Mouse (Mus musculus) left cerebral cortex, postnatal 4 days (tissue): Measurements from ENCODE around the gene Fam71f2. TPM values are rescaled to one million over a fixed set of nuclear protein-coding genes. Genes with fewer than 3 reads are reported as not detected.

Experiments used
- DNase-seq: peaks from one replicate; pipeline ENCODE4 v3.0.0-alpha.2; 2022
- intact Hi-C: fragments of 180-260 bp; cut with DNase I; formaldehyde crosslinking; loops from one replicate; pipeline ENCODE4 v1.15.1; 2025
- total RNA-seq, 2 experiments: library from RNA; stranded (reverse); gene quantifications; 2 replicates each; pipeline ENCODE4 v1.2.3; 2021

The Fam71f2 gene
- not detected for total RNA-seq

DNA sequence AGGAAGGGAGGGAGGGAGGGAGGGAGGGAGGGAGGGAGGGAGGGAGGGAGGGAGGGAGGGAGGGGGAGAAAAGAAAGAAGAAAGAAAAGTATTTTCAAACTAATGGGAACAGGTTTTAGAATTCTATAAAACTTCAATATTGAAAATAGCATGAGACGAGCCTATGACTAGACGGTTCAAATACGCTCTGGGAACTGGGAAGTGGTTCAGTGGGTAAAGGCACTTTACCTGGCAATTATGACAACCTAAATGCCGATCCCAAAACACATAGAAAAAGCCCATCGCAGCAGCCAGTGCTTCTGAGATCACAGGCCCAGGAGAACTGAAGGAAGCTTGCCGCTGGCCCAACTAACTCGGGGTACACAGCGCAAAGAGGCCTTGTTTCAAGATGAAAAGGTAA lies at the start of gene Fam71f2:
Gene Fam71f2 (plus strand): TSS at position 301 of the 400 bp plus-strand sequence.
- intact Hi-C loops = loop anchor here (5.0 to 10.0 kb wide), 2 partner anchors 72 to 104 kb away; partner anchors contain the start of gene Prrt4
- no peak for DNase-seq

GRCm38 (mm10) chr6:29230386-29230785 lies 49.0 kb upstream of the Fam71f2 start:
- intact Hi-C loops = no loop called here
- no peak for DNase-seq

- intact Hi-C loops = no loop called here
- DNase-seq = no peak
Measured at GRCm38 (mm10) chr6:29231799-29232198, 47.6 kb upstream of the Fam71f2 start.

DNA sequence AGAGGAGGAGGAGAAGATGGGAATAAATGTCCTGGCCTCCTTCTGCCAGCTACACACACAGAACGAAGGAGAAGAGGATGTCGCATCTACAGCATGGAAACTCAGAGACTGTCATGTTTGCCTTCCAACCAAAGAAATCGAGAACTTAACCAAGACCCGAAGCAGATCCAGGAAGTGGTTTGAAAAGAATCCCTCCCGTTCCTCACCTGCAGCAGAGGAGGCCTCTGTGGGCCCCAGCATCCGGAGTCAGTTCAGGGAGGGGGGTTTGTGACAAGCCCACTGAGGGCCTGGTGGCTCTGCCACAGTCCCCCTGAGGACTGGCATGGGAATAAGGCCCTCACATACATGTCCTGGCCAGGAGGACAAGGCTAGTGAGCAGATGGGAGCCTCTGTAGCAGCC lies 47.1 kb upstream of the Fam71f2 start:
- DNase-seq = no peak
- intact Hi-C loops = no loop called here

GRCm38 (mm10) chr6:29233710-29234109 lies 45.7 kb upstream of the Fam71f2 start:
- intact Hi-C loops = no loop called here
- DNase-seq = no peak

DNA sequence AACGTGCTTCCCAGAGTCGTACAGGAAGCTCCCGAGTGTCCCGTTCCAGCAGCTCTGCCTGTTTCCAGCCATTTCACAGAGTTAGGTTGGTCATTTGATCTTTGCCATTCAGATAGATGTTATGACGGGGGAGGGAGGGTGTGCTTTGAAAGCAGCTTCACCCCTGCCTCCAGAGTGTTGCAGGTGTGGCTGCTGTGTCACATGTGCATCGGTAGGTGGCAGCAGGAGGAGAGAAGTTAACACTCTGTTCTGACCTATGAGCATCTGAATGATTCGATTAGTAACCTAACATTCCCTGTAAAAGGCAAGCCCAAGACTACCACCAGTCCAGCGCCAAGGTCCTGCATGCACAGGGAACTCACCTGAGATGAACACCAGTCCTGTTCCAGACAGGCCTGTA lies 45.1 kb upstream of the Fam71f2 start:
- no peak for DNase-seq
- intact Hi-C loops = no loop called here

DNA sequence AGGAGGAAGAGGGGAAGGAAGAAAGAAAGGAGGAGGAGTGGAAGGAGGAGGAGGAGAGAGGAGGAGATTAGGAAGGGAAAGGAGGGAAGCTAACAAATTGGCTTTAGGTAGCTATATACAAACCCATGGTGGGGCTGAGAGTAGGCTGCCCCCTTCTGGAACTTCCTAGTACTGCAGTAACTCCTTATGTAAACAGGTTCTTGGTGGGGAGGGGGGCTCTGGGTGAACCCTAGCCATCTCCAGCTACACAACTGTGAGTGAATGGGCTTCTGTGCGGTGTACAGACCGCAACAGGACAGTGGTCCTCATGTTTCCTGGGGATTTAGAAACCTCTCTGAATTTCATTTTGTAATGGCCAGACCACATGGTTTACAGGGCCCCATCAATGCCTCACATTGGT lies 38.6 kb upstream of the Fam71f2 start:
- DNase-seq = peak; percentile 51
- intact Hi-C loops = no loop called here

DNA sequence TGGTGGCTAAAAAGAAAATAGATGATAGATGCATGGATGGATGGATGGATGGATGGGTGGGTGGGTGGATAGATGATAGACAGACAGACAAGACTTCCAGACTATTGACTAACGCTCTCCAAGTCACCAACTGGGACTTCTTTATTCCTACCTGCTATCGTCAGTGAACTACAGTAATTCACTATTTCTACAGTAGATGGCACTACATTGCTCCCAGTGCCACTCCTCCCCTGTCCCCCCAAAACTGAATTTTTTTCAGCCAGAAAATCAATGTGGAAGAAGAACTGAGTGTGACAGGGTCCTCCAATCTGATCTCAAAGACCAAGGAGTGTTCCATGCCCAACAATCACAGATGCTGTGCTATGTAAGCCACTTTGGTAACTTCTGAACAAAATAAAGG lies 37.7 kb upstream of the Fam71f2 start:
- DNase-seq = no peak
- intact Hi-C loops = no loop called here

DNA sequence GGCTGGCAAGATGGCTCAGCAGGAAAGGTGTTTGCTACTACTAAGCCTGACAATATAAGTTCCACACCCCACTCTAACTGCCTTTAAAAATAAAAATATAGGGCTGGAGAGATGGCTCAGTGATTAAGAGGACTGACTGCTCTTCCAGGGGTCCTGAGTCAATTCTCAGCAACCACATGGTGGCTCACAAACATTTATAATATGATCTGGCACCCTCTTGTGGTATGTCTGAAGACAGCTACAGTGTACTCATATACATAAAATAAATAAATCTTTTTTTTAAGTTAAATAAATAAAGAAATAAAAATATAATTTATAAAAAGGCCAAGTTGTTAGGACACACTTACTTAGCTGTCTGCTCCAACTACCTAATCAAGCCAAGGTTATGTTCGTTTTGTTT lies 37.1 kb upstream of the Fam71f2 start:
- intact Hi-C loops = no loop called here
- DNase-seq = no peak

DNA sequence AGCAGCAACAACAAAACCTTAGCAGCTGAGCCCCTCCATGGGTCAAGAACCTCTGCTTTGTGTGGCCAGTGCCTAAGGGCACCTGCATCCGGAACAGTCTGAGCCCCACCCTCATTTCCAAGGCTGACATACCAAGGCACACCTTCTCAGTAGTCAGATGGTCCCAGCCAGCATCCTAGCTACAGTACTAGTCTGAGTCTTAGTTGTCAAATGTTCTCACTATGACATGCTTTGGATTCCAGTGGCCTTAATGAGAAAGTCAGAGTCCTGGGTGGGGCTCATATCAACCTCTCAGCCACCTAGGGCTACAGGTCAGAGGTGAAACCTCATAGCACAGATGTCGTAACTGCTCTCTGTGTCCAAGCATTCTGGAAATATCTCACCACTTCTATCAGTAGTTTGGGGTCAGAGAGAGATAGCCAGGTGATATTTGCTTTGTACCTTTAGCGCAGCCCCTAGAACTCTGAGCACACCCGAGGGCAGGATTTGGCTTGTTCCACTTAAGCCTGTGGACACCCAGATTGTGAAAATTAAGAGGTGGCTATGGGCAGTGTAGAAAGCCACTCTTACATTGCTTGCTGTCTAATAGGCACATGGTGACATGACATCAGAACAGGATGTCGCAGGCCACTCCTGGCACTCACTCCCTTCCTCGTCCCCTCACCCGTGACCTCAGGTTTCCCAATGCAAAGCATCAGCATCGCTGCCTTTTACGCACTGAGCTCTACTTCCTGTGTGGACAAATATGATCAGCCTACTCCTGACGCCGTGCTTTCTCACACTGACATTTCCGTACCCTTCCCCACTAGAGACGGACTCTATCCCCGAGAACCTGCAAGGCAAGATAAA lies 33.9 kb upstream of the Fam71f2 start:
- DNase-seq = no peak
- intact Hi-C loops = no loop called here

DNA sequence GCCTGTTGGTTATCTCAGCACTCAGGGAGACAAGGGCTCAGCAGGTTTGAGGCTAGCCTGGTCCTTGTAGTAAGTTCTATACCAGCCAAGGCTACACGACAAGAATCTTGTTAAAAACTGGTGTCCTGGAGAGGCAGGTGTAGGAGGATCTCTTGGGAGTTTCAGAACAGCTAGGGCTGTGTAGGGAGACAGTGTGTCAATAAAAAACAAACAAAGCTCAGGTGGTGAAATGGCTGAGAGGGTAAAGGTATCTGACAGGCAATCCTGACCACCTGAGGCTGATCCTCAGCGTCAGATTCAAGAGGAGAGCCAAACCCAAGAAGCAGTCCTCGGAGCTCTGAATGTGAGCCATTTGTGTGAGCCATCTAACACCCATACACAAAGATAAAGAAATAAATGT lies 33.2 kb upstream of the Fam71f2 start:
- no peak for DNase-seq
- intact Hi-C loops = no loop called here

DNA sequence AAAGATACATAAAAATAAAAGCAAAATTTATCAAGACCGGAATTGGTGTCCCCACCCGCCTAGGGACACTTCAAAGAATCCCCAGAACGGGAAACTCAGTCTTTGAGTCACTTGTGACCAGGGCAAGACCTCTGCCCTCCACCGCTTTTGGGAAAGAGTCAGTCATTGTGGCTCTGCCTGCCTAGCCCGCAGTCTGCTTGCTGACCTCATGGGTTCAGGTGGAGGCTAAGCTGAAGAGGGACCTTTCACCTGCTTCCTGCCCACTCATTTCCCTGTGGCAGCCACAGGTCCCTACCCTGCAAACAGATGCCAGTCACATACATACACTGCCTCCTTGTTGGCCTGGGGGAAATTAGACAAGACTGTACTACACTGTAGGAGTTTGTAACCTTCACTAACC lies 32.8 kb upstream of the Fam71f2 start:
- intact Hi-C loops = no loop called here
- no peak for DNase-seq

DNA sequence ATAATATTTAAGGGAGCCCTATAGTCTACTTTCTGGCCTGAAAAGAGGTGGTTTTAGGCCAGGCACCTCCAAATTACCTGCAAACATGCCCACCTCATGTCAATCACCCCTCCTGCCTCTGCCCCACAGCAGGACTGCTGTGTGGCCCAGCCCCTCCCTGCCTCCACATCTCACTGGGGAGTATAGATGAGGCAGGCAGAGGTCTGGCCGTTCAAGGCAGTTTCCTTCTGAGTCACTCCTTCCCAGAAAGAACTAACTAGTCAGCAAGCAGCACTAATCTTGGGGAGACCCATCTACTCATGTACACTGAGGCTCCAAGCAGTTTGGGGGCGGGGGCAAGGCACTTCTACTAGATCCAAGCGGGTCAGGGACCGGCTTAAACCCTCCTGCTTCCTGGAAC lies 32.3 kb upstream of the Fam71f2 start:
- intact Hi-C loops = no loop called here
- DNase-seq = no peak

GRCm38 (mm10) chr6:29259418-29259817 lies 20.0 kb upstream of the Fam71f2 start:
- intact Hi-C loops = no loop called here
- no peak for DNase-seq

DNA sequence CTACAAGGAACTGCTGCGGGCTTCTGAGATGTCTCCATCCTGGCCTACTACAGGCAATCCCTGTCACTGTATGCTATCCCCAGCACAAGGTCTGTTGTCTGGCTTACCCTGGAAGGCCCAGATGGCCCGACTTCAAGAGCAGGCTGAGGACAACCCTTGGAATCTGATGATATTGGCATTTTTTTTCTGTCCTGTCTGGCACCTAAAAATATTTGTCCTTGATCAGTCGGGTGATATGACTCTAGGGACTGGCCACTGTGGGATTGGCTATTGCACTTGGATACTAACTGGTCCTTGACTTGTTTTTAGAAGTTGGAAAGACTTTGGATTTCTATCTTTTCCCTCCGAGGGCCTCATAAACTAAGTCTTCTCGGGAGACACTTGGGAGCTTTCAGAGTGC lies 17.6 kb upstream of the Fam71f2 start:
- intact Hi-C loops = no loop called here
- DNase-seq = no peak

DNA sequence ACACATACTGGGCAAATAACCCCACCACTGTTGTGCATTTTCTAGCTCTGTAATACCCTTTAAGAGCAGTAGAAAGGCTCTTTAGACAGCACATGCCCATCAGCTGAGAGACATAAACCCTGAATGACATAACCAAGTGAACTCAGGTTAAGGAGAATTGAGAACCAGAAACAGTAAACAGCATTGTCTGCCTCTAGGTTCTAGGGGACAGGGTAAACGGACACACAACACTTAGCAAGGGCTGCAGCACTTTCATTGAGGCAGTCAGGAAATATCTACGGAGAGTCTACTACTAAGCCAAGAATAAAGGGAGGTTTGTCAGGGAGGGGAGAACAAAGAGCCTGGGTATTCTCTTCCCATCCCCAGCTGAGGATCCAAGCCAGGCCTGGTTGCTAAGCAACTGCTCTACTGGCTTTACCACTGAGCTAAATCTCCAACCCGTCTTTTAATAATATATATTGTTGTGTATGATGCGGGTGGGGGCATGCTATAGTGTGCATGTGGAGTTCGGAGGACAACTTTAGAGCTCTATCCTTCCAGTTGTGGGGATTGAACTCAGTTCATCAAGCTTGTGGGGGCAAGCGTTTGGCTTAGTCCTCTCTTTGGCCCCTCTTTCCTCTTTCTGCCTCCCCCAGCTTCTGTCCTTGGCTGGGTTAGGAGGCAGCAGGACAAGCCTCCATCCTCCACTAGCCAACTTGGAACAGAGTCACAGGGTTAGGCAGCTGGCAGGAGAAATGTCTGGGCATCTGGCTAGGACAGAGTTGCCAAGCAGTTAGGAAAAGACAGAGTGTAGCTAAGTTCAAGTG lies 15.5 kb upstream of the Fam71f2 start:
- peak; percentile 77 for DNase-seq
- intact Hi-C loops = no loop called here

DNA sequence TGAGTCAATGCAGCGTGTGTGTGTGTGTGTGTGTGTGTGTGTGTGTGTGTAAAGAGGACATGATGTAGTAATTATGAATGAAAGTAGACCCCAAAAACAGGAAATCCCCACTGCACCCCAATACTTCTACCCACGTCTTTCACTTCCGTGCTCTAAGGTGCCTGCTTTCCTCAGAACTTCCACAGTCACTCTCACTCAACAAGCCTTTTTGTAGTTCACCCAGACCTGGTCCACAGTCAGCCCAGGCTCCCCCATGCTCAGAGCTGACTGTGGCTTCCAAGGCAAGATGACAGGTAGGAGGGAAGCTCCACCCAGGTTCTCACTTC lies 15.0 kb upstream of the Fam71f2 start:
- no peak for DNase-seq
- intact Hi-C loops = no loop called here

DNA sequence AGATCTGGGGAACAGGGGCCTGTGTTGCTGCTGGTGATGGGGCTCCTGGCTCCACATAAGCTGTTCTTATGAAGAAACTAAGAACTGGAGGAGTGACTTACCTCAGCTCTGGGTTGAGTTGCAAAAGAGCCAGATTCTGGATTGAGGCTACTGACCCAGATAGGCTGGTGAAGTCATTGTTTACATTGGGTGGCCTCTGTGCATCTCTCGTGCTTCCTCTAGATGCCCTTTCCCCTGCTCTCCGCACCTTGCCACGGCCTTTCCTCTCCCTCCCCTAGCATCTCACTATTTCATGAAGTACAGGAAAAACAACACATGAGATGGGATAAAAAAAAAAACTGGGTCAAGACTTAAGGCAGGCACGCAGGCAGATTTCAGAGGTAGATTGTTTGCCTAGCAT lies 12.5 kb upstream of the Fam71f2 start:
- intact Hi-C loops = loop anchor here (5.0 kb wide), 1 partner anchor 45 kb away; no protein-coding TSS in a partner anchor
- DNase-seq = no peak

DNA sequence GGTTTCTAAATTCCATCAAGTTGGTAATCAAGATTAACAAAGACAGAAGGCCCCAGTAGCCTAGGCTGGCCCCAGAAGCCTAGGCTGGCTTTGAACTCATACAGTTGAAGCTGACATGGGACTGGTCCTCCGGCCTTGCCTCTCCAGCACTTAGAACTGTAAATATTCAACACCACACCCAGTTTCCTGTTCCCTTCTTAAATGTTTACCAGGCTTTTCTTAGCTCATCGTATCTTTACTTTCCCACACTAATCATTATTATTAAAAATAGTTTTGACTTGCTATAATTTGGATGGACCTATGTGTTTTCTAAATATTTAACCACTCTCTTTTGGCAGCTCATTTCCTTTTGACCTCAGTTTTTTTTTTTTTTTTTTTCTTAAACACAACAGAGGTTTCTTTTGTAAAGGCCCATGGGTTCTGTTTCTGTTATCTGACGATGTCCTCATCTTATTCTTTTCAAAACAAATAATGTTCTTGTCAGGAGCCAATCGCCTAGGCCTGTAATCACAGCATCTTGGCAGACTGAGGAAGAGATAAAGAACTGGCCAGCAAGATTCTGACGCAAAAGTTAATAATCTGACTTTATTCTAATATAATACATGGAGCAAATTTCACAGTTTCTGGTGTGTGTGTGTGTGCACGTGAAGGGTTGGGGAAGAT lies 10.3 kb upstream of the Fam71f2 start:
- intact Hi-C loops = loop anchor here (5.0 kb wide), 1 partner anchor 47 kb away; no protein-coding TSS in a partner anchor

GRCm38 (mm10) chr6:29270961-29271360 lies 8.4 kb upstream of the Fam71f2 start:
- DNase-seq = no peak
- intact Hi-C loops = loop anchor here (10.0 kb wide), 1 partner anchor 96 kb away; the partner anchor contains the start of gene Prrt4

More for the DNA sequence above, 10.3 kb upstream of the Fam71f2 start:
- DNase-seq = no peak
